Mouse (Mus musculus): ENCODE measurements around the gene Nectin3.

The Nectin3 gene

DNA sequence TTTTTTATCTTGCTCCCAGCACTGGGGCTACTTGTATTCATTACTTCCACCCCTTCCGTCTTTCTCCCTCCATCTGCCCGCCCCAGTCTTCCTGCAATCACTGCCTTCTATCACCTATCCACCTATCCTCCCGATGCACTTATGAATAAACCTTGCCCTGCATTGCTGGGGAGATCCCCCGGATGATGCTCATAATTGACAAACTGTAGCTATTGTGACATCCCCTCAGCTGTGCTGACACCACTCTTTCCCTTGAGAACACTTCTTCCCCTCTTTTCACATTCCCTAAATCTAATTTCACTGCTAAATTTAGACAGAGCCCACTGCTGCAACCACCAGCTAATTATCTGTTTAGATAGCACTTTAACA is at the start of gene Nectin3:
Nectin3 (minus strand) TSS at position 105 of the 369 bp plus-strand sequence.
- no peak for DNase-seq (ENCODE audit: extremely low spot score, low read depth, low spot score)

- no peak for DNase-seq (ENCODE audit: extremely low spot score, low read depth, low spot score)
These were observed 39.8 kb upstream of the Nectin3 start for GRCm38 (mm10) chr16:46538092-46538491.

DNA sequence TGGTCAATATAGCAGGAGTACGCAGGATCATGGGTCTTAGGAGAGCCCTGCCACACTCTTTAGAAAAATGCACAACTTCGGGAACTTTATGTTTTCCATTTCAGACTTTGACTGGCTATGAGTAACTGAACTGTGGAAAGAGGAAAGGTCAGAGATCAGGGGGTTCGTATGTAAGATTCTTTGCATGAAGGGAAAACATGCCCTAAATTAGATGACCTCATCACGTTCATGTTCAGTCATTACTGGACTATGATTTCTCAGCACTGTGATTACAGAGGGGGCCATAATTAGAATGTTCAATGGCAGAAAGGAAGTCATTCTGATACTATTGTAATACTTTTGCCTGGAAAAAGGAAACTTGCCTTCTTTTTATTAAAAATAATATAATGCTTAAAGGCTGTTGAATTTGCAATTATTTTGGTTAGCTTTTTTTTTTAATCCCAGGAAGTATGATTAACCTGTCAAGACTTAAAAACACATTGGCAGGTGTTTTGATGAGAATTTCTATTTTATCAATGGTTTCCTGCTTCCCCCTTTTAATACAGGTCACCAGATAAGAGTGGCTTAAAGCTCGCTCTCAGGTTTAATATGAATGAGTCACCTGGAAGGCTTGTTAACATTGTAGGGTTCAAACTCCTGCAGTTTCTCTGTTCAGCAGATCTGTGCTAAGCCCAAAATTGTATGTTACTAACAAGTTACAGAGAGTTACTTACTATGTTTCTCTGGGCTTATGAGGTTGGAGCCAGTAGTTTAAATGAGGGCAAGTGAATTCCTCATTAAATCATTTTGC is 34.3 kb upstream of the Nectin3 start:
- DNase-seq (ENCODE audit: extremely low spot score, low read depth, low spot score): no peak

- no peak for DNase-seq (ENCODE audit: extremely low spot score, low read depth, low spot score)
These were observed 32.7 kb upstream of the Nectin3 start for GRCm38 (mm10) chr16:46531023-46531422.

GRCm38 (mm10) chr16:46520885-46521417 is 22.6 kb upstream of the Nectin3 start:
- DNase-seq (ENCODE audit: extremely low spot score, low read depth, low spot score): no peak

GRCm38 (mm10) chr16:46519606-46520005 is 21.3 kb upstream of the Nectin3 start:
- DNase-seq (ENCODE audit: extremely low spot score, low read depth, low spot score): no peak

GRCm38 (mm10) chr16:46507944-46508333 is 9.6 kb upstream of the Nectin3 start:
- DNase-seq (ENCODE audit: extremely low spot score, low read depth, low spot score): no peak

DNA sequence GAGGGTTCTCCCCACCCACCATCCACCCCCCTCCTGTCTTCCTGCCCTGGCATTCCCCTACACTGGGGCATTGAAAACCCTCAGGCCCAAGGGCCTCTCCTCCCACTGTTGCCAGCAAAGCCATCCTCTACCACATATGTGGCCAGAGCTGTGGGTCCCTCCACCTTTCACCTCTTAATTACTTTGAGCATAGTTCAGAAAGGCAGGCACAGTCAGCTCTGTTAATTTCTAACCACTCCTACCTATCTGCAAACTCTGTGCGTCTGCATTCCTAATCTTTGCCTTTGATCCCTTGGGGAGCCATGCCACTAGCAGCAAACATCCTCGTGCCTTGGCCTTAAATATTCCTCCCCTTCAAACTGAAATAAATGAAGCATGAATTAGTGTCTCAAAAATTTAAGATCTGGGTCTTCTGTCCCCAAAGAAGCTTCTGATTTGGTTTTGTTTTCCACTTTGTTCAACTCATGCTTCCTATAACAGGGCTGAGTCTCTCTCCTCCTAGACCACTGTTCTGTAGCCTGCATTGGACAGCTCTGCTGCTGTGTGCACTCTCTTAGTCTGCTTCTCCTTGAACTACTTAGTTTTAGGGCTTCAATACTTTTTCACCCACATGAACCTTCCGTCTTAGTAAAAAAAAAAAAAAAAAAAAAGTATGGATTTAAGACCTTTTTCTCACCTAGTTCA is 9.1 kb upstream of the Nectin3 start:
- DNase-seq (ENCODE audit: extremely low spot score, low read depth, low spot score): no peak

GRCm38 (mm10) chr16:46504006-46504405 is 5.7 kb upstream of the Nectin3 start:
- no peak for DNase-seq (ENCODE audit: extremely low spot score, low read depth, low spot score)

- DNase-seq (ENCODE audit: extremely low spot score, low read depth, low spot score): no peak
These were observed 4.0 kb upstream of the Nectin3 start for GRCm38 (mm10) chr16:46502311-46502710.

GRCm38 (mm10) chr16:46500759-46501158 is 2.4 kb upstream of the Nectin3 start:
- no peak for DNase-seq (ENCODE audit: extremely low spot score, low read depth, low spot score)

DNA sequence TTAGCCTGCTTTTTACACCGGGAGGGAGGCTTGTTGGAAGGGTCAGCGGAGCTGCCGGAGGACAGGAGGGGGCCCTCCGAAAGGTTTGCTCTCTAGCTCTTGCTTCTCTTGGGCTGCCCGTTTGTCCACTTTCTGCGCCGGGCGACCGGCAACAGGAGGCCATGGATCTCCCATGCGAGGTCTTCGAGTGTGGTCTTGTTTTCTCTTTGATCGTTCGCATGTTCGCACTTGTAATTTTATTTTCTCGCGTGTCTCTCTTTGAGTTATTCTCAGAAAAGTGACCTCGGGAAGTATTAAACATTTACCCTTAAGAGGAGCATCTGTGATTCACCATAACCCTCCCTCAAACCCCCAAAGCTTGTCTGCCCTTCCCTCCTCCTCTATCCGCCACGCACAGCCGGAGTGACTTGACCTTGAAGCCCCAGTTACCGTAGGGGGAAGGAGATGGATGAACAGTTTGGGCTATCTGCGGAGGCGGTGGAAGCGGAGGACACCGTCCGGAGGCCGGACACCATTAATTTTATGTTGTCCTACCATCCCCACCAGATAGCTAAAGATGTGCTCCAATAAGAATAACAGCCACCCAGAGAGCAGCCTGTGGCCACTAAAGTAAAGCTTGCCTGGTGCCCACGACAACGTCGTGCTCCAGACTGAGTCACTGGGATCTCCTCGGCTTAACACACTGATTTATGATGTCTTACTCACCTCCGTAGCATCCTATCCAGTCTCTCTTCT is 472 bp downstream of the Nectin3 start:
- DNase-seq (ENCODE audit: extremely low spot score, low read depth, low spot score): no peak

GRCm38 (mm10) chr16:46496889-46497685 is 1.2 kb downstream of the Nectin3 start:
- peak; percentile 66 for DNase-seq (ENCODE audit: extremely low spot score, low read depth, low spot score)

GRCm38 (mm10) chr16:46496031-46496868 is 2.1 kb downstream of the Nectin3 start:
- DNase-seq (ENCODE audit: extremely low spot score, low read depth, low spot score): no peak

DNA sequence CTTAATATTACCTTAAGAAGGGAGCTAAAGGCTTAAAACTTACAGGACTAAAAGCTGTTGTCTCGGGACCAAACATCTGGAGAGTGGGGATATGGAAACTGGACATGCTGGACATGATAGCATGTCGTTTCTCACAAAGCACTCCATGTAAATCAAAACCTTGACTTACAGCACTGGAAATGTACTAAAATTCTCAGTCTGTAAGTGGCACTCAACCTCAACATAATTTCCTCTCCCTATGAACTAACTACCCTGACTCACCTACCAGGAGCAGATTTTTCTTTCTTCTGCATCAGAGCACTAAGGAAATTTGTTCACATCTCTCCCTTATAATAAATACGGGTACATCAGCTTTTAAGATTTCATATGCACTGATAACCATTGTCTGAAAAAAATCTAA is 3.1 kb downstream of the Nectin3 start:
- no peak for DNase-seq (ENCODE audit: extremely low spot score, low read depth, low spot score)

- no peak for DNase-seq (ENCODE audit: extremely low spot score, low read depth, low spot score)
These were observed 10.8 kb downstream of the Nectin3 start for GRCm38 (mm10) chr16:46487436-46488097.

- no peak for DNase-seq (ENCODE audit: extremely low spot score, low read depth, low spot score)
These were observed 21.0 kb downstream of the Nectin3 start for GRCm38 (mm10) chr16:46477336-46477735.

- DNase-seq (ENCODE audit: extremely low spot score, low read depth, low spot score): no peak
These were observed 46.9 kb downstream of the Nectin3 start for GRCm38 (mm10) chr16:46451421-46451820.

DNA sequence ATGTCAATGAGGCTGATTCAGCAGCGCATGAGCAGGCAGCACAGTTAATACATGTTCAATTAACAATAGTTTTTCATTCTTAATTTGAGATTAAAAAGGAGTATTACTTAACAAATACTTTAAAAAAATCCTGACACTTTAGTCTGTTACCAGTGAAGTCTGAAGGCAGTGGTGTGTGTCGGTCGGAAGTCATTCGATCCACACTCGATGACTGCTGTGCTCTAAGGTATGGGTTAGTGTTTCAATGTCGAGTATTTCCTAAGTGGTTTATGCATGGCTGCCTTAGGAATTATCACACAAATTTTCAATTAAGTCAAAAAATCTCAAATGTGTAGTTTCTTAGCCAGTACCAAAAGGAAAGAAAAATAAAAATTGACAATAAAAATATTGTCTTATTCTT is 49.3 kb downstream of the Nectin3 start:
- DNase-seq (ENCODE audit: extremely low spot score, low read depth, low spot score): no peak
